Mouse (Mus musculus) kidney, embryonic 16.5 days (tissue): Measurements from ENCODE around the gene Sdhaf2. TPM values are rescaled to one million over a fixed set of nuclear protein-coding genes. Genes with fewer than 3 reads are reported as not detected.

Experiments used
- ATAC-seq: fragments of 200-750 bp; cut with Nextera tagmentation; 2 replicates; pipeline ENCODE4 v1.8.0; 2017; ENCODE audit warnings: moderate TSS enrichment; ENCODE audit not compliant: low FRiP score, low TSS enrichment
- H3K27ac ChIP-seq: fragments of 300-500 bp; sonication (generic); 2 replicates; pipeline ENCODE4 v1.5.1; 2014; ENCODE audit warnings: low read length
- H3K27me3 ChIP-seq: fragments of 300-500 bp; sonication (generic); 2 replicates; pipeline ENCODE4 v1.6.1; 2014; ENCODE audit warnings: low read length, control low read depth, mixed read lengths; ENCODE audit not compliant: insufficient read depth
- H3K36me3 ChIP-seq: fragments of 300-500 bp; sonication (generic); 2 replicates; pipeline ENCODE4 v1.6.1; 2014; ENCODE audit warnings: low read length, control low read depth, mixed read lengths; ENCODE audit not compliant: insufficient read depth
- H3K4me1 ChIP-seq: fragments of 300-500 bp; sonication (generic); 2 replicates; pipeline ENCODE4 v1.6.1; 2014; ENCODE audit warnings: low read length, control low read depth, mixed read lengths; ENCODE audit not compliant: insufficient read depth
- H3K4me2 ChIP-seq: fragments of 300-500 bp; sonication (generic); replicated peaks from 2 replicates; pipeline ENCODE4 v1.6.1; 2014; ENCODE audit warnings: low read depth, low read length
- H3K4me3 ChIP-seq: fragments of 300-500 bp; sonication (generic); 2 replicates; pipeline ENCODE4 v1.5.1; 2014; ENCODE audit warnings: mild to moderate bottlenecking, low read length
- H3K9ac ChIP-seq: fragments of 300-500 bp; sonication (generic); replicated peaks from 2 replicates; pipeline ENCODE4 v1.6.1; 2014; ENCODE audit warnings: low read length
- H3K9me3 ChIP-seq: fragments of 300-500 bp; sonication (generic); 2 replicates; pipeline ENCODE4 v1.6.1; 2016; ENCODE audit warnings: low read length, control low read depth
- WGBS: fragments of 180-500 bp; shearing (Covaris S2); extraction: QIAGEN DNeasy Blood & Tissue Kit; methylation state at CpG from one replicate; pipeline ENCODE4 v1.1.7; 2014; 5-methylcytosine and 5-hydroxymethylcytosine counted together
- polyA plus RNA-seq: library from polyadenylated mRNA; unstranded; fragments of >200 nt; fragmentation: Nextera tagmentation; extraction: Ambion mirVana; gene quantifications from 2 replicates; pipeline ENCODE4 v1.2.1, GENCODE M21; 2015

Gene Sdhaf2
- polyA plus RNA-seq, 1 experiment from 2014 or later = 66.0 TPM

- 0 out of 2 replicates have a peak, but pooled peaks cover 3% of the 10 kb centered on the region for H3K27me3 ChIP-seq
- ATAC-seq = peak; percentile 60; the same call in 1 of the 2 replicates
- no peak overlapping the region for H3K4me2 ChIP-seq
- no peaks in the 10 kb centered on the region for H3K9me3 ChIP-seq
- 18% methylated on average over 8 of the region's 8 CpGs for WGBS
- no peak overlapping the region for H3K4me3 ChIP-seq
- no peaks in the 10 kb centered on the region for H3K4me1 ChIP-seq
- H3K9ac ChIP-seq = no peak overlapping the region
- no peaks in the 10 kb centered on the region for H3K36me3 ChIP-seq
- no peak overlapping the region for H3K27ac ChIP-seq
Observed at GRCm38 (mm10) chr19:10469171-10469658, 56.7 kb downstream of the Sdhaf2 start.

GRCm38 (mm10) chr19:10464427-10464826 is 61.5 kb downstream of the Sdhaf2 start:
- H3K27me3 ChIP-seq = peaks cover 26% of the 10 kb centered on the region
- ATAC-seq = no peak

GRCm38 (mm10) chr19:10461584-10461983 is 64.4 kb downstream of the Sdhaf2 start:
- Histone ChIP-seq H3K27ac (no peak overlapping the region), H3K4me1 (peaks cover 21% of the 10 kb centered on the region), H3K4me3 (no peak overlapping the region), H3K27me3 (peaks cover 48% of the 10 kb centered on the region), H3K36me3 (no peaks in the 10 kb centered on the region), H3K9me3 (no peaks in the 10 kb centered on the region), H3K9ac (no peak overlapping the region), H3K4me2 (no peak overlapping the region)
- ATAC-seq = no peak
- WGBS = 19% methylated on average over 7 of the region's 7 CpGs

More at GRCm38 (mm10) chr19:10464427-10464826, 61.5 kb downstream of the Sdhaf2 start:
- 32% methylated on average over 4 of the region's 4 CpGs for WGBS
- Histone ChIP-seq H3K4me3 (no peak overlapping the region), H3K4me2 (no peak overlapping the region), H3K9me3 (no peaks in the 10 kb centered on the region), H3K27ac (no peak overlapping the region), H3K4me1 (peaks cover 7% of the 10 kb centered on the region; the same call in 1 of the 2 replicates), H3K36me3 (no peaks in the 10 kb centered on the region), H3K9ac (no peak overlapping the region)

GRCm38 (mm10) chr19:10459907-10460306 is 66.0 kb downstream of the Sdhaf2 start:
- no peak overlapping the region for H3K4me2 ChIP-seq
- no peaks in the 10 kb centered on the region for H3K36me3 ChIP-seq
- WGBS = 66% methylated on average over 11 of the region's 11 CpGs
- no peak overlapping the region for H3K27ac ChIP-seq
- no peak overlapping the region for H3K9ac ChIP-seq
- H3K4me1 ChIP-seq = peaks cover 25% of the 10 kb centered on the region
- peaks cover 57% of the 10 kb centered on the region for H3K27me3 ChIP-seq
- no peak overlapping the region for H3K4me3 ChIP-seq
- no peaks in the 10 kb centered on the region for H3K9me3 ChIP-seq
- no peak for ATAC-seq

- Histone ChIP-seq H3K4me3 (peak overlapping the region; percentile 54), H3K4me2 (peak overlapping the region; percentile 95), H3K9me3 (no peaks in the 10 kb centered on the region), H3K4me1 (peaks cover 25% of the 10 kb centered on the region), H3K27ac (no peak overlapping the region), H3K36me3 (no peaks in the 10 kb centered on the region), H3K27me3 (peaks cover 62% of the 10 kb centered on the region), H3K9ac (no peak overlapping the region)
- 25% methylated on average over 8 of the region's 8 CpGs for WGBS
- peak; percentile 0; the same call in 1 of the 2 replicates for ATAC-seq
Observed at GRCm38 (mm10) chr19:10458096-10458495, 67.8 kb downstream of the Sdhaf2 start.

GRCm38 (mm10) chr19:10457484-10457800 is 68.5 kb downstream of the Sdhaf2 start:
- H3K4me1 ChIP-seq = peaks cover 24% of the 10 kb centered on the region
- no peak overlapping the region for H3K27ac ChIP-seq
- H3K9ac ChIP-seq = peak overlapping the region; percentile 54
- H3K27me3 ChIP-seq = peaks cover 58% of the 10 kb centered on the region
- no peaks in the 10 kb centered on the region for H3K9me3 ChIP-seq
- peak overlapping the region; percentile 95 for H3K4me2 ChIP-seq
- H3K4me3 ChIP-seq = peak overlapping the region; percentile 54
- WGBS = under 1% methylated on average over 32 of the region's 34 CpGs
- H3K36me3 ChIP-seq = no peaks in the 10 kb centered on the region
- peak; percentile 93 for ATAC-seq

GRCm38 (mm10) chr19:10456752-10457483 is 69.0 kb downstream of the Sdhaf2 start, which contains the start of gene Lrrc10b:
Lrrc10b (minus strand) TSS chr19:10457473.
- peak; percentile 58 for ATAC-seq
- H3K27me3 ChIP-seq = peaks cover 55% of the 10 kb centered on the region
- peak within 1 kb of the TSS; percentile 54 for H3K9ac ChIP-seq
- no peak within 1 kb of the TSS for H3K27ac ChIP-seq
- no peaks in the 10 kb centered on the region for H3K36me3 ChIP-seq
- peak within 1 kb of the TSS; percentile 95 for H3K4me2 ChIP-seq
- under 1% methylated on average over 77 of the region's 96 CpGs for WGBS
- H3K9me3 ChIP-seq = no peaks in the 10 kb centered on the region
- H3K4me1 ChIP-seq = peaks cover 19% of the 10 kb centered on the region
- peak within 1 kb of the TSS; percentile 54 for H3K4me3 ChIP-seq

GRCm38 (mm10) chr19:10455437-10455806 is 70.5 kb downstream of the Sdhaf2 start:
- ATAC-seq = no peak
- Histone ChIP-seq H3K9me3 (no peaks in the 10 kb centered on the region), H3K27me3 (peaks cover 43% of the 10 kb centered on the region), H3K9ac (no peak overlapping the region), H3K4me1 (peaks cover 18% of the 10 kb centered on the region), H3K4me2 (no peak overlapping the region), H3K36me3 (no peaks in the 10 kb centered on the region), H3K4me3 (no peak overlapping the region), H3K27ac (no peak overlapping the region)
- WGBS = 73% methylated on average over 3 of the region's 3 CpGs

GRCm38 (mm10) chr19:10454718-10455436 is 71.1 kb downstream of the Sdhaf2 start:
- peaks cover 43% of the 10 kb centered on the region for H3K27me3 ChIP-seq

More at GRCm38 (mm10) chr19:10454718-10455436, 71.1 kb downstream of the Sdhaf2 start:
- WGBS = 37% methylated on average over 4 of the region's 4 CpGs
- H3K9me3 ChIP-seq = no peaks in the 10 kb centered on the region
- peaks cover 18% of the 10 kb centered on the region for H3K4me1 ChIP-seq
- no peak overlapping the region for H3K27ac ChIP-seq
- ATAC-seq = no peak
- no peaks in the 10 kb centered on the region for H3K36me3 ChIP-seq
- no peak overlapping the region for H3K9ac ChIP-seq
- H3K4me3 ChIP-seq = no peak overlapping the region
- H3K4me2 ChIP-seq = no peak overlapping the region
